Mouse (Mus musculus): ENCODE measurements at regions not wholly inside any gene's neighbourhood (a gene's known extent, or its start where the extent isn't known, plus 50 kb on each side); places are given as distances from the start of the nearest gene placed in this dataset.

GRCm38 (mm10) chr10:46397089-46397488, 819.5 kb downstream of the Hace1 start:
- TF ChIP-seq POLR2A (IDR thresholded peaks at IDR 0.05; ENCODE audit: insufficient read depth, low read depth, low read length) (no peak), CTCF (IDR thresholded peaks at IDR 0.05) (no peak)

Data from heart, adult 2 months (tissue).